Mouse (Mus musculus) ovary, postnatal 14 days (tissue): ENCODE measurements around the gene Fat2.

ENCODE experiments used
- DNase-seq: peaks from one replicate; pipeline ENCODE4 v3.0.0; 2022; ENCODE audit warnings: low spot score

Gene Fat2

GRCm38 (mm10) chr11:55239496-55239895 lies 96.9 kb downstream of the Fat2 start:
- DNase-seq: no peak

DNA sequence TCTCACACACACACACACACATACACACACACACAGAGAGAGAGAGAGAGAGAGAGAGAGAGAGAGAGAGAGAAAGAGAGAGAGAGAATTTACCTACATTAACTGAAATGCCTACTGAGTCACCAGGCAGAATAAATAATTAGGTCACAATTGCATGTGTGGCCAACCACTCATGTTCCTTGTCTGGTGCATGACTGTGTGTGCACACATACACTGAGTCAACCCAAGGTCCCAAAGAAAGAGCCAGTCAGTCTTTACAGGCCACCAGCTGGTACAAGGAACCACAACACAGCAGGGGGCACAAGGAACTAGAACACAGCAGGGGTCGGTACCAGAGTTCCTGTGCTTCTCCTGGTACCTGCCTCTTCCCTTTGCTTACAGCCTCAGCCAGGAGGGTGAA lies 99.5 kb downstream of the Fat2 start:
- DNase-seq: no peak

DNA sequence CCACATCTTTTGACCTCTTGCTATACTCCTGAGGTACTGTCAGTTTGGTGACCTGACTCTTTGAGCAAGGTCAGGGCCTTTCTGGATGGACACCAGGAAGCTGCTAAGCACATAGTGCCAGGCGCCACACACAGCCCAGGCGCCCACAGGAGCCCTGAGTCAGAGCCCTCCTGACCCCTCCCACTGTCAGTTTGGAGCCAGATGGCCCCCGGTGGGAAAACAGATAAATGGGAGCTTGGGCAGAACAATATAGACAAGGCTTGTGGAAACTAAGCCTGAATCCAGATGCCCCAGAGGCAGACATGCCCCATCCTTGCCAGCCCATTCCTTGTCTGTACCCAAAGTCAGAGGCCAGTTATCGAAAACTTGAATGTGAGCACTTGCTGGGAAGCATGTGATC lies 101.6 kb downstream of the Fat2 start:
- no peak for DNase-seq

GRCm38 (mm10) chr11:55234288-55234687 lies 102.1 kb downstream of the Fat2 start:
- DNase-seq: no peak

DNA sequence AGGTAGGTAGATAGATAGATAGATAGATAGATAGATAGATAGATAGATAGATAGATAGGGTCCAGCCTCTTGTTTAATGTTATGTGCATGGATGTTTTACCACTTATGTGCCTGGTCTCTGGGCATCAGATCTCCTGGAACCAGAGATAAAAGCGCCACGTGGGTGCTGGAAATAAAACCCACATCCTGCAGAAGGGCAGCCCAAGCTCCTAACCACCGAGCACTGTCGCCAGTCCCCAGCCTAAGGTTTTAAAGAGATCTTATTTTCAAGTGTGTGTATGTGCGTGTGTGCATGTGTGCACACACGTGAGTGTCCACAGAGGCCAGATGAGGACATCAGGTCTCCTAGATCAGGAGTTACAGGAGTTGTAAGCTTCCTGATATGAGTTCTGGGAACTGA lies 105.3 kb downstream of the Fat2 start:
- DNase-seq: no peak

- DNase-seq: no peak
Measured at GRCm38 (mm10) chr11:55221306-55221705, 115.1 kb downstream of the Fat2 start.

GRCm38 (mm10) chr11:55218473-55218872 lies 117.9 kb downstream of the Fat2 start:
- DNase-seq: no peak

DNA sequence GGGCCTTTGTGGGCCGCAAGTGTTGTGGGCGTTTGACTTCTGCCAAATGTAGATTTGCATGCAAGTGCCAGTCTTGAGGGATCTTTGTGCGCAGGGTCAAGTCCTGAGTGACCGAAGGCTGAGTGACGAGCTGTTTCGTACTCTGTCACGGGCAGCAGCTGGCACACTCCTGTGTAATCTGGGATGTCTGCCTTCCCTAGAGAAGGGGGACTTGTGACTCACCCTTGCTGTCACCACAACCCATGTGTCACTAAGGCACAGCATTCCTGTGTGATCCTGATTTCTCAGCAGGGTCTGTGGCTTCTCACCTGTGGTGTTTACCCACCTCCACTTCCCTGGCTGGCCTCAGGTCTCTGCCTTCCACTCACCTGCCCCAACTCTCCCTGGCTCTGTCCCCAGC lies 118.5 kb downstream of the Fat2 start:
- DNase-seq: no peak

DNA sequence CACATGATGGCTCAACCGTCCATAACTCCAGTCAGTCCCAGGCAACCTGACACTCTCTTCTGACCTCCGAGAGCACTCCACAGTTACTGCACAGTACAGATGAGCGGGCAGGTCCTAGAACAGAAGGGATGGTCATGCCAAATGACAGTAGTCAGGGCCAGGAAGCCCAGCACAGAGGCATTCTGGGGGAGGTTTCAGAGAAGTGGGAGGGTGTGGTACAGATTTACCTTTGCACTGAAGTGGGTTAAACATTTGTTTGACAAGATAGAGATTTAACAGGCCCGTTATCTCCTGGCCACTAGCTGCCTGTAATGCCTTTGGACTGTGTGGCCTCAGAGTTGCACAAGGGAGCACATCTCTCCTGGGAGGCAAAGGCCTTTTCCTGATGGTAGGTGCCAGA lies 118.9 kb downstream of the Fat2 start:
- no peak for DNase-seq

- DNase-seq: no peak
Measured at GRCm38 (mm10) chr11:55216830-55217229, 119.5 kb downstream of the Fat2 start.

GRCm38 (mm10) chr11:55216061-55216460 lies 120.3 kb downstream of the Fat2 start:
- no peak for DNase-seq

- no peak for DNase-seq
Measured at GRCm38 (mm10) chr11:55214978-55215377, 121.4 kb downstream of the Fat2 start.

GRCm38 (mm10) chr11:55214161-55214560 lies 122.2 kb downstream of the Fat2 start:
- DNase-seq: no peak

GRCm38 (mm10) chr11:55213518-55213917 lies 122.8 kb downstream of the Fat2 start:
- no peak for DNase-seq

GRCm38 (mm10) chr11:55209626-55210353 lies 126.6 kb downstream of the Fat2 start:
- DNase-seq: no peak

- DNase-seq: no peak
Measured at GRCm38 (mm10) chr11:55209032-55209431, 127.3 kb downstream of the Fat2 start.

DNA sequence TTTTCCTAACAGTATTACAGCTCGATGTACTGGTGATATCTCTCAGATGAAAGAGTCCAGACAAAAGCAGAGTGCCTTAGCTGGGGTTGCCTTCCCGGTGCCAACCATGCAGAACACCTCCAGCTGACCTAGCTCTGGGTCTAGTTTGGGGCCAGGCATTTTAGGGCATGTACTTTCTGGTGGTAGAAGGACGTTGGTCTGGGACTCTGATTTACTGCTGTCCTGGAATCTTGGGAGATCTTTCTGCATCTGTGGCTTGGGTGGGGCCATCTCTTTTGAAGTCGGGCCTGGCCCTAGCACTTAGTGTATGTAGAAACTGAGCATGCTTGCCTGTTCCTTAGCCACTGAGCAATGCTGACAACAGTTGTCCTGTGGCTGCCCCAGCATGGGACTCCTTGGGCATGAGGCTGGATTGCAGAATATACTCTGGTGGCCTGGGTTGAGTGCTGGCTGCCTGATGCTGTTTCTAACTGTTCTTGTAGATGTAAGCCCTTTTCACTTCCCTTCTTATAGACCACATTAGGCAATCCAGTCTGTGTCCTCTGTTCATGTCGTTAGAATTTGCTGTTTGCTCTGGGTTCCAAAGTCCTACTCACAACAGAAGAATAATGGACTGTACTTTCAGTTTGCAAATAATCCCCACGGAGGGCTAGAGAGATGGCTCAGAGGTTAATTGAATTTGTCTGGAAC lies 128.2 kb downstream of the Fat2 start:
- DNase-seq: no peak

- no peak for DNase-seq
Measured at GRCm38 (mm10) chr11:55204602-55205001, 131.8 kb downstream of the Fat2 start.

- DNase-seq: peak; percentile 97
Measured at GRCm38 (mm10) chr11:55204159-55204596, 132.2 kb downstream of the Fat2 start, which contains the start of gene Slc36a1. Gene Slc36a1, plus strand, starts transcription at chr11:55204350.
